Mouse (Mus musculus) WW6 (cell line): ENCODE results near the gene Strip2.

Source experiments
- DNase-seq: peaks from one replicate; pipeline ENCODE4 v3.0.0-alpha.2; 2013; ENCODE audit warnings: low read depth, low spot score

The Strip2 gene

DNA sequence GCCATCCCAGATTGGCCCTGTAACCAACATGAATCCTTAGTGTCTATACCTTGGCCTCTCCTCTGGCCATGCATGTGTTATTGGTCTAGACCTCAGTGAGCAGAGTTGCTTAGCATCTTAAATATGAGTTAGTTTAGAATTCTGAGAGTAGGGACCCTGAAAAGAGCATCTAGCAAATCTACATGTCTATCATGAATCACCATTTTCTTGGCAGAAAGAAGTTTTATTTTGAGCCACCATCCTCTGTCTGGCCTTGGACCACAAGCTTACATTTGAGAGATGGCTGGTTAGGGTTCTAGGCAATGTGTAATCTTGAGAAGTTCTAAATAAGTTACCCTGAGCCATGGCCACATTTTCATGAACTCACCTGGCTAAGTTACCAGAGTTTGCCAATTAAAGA is 13.3 kb downstream of the Strip2 start:
- no peak for DNase-seq

GRCm38 (mm10) chr6:29930665-29931064 is 13.9 kb downstream of the Strip2 start:
- DNase-seq = no peak

DNA sequence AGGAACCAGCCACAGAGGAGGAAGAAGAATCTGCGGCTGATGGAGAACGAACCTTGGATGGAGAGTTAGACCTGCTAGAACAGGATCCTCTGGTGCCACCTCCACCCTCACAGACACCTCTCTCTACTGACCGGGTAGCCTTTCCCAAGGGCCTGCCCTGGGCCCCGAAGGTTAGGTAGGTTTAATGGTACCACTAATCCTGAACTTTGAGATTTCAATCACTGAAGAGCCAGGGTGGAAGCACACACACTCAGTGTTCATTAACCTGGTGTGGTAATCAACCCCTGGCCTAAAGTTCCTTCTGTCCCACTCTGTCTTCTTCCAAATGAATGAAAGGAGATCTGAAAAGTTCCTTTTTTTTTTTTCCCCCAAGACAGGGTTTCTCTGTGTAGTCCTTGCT is 14.4 kb downstream of the Strip2 start:
- no peak for DNase-seq

DNA sequence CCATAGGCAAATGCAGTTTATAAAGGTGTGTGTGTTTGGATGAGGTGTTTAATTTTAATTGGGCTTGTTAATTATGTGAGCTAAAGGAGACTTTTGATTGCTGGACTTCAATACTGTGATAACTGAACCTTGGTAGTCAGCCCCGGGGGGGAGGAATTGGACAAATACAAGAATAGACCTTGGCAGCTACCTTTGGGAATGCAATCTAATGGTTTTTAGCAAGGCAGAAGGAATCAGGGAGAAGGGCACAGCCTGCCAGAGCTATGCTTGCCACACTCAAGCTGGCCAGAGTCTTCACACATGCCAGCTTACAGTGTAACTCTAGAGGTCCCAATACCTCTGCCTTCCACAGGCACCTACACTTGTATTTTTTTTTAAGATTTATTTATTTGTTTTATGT is 18.9 kb downstream of the Strip2 start:
- no peak for DNase-seq

- DNase-seq = no peak
Observed at GRCm38 (mm10) chr6:29940428-29940827, 23.6 kb downstream of the Strip2 start.

DNA sequence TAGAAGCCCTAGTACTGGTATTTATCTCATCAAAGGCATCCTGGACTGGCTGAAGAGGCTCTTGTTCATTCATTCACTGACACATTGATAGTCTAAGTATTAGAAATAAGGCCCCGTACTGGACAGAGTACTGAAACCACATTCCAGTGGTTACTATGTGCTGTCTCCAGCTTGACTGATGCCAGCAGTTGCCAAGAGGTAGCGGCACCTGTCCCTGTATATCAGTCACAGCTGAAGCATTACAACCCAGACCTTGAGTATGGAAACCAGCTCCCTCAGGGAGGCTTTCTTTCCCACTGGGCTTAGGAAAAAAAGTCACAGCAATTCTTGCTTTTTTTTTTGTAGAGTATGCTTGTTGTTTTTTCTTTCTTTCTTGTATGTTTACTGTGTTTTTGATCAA is 24.2 kb downstream of the Strip2 start:
- DNase-seq = no peak

GRCm38 (mm10) chr6:29944465-29944864 is 27.7 kb downstream of the Strip2 start:
- DNase-seq = no peak

- no peak for DNase-seq
Observed at GRCm38 (mm10) chr6:29946568-29946967, 29.8 kb downstream of the Strip2 start.

- no peak for DNase-seq
Observed at GRCm38 (mm10) chr6:29947823-29948222, 31.0 kb downstream of the Strip2 start.

DNA sequence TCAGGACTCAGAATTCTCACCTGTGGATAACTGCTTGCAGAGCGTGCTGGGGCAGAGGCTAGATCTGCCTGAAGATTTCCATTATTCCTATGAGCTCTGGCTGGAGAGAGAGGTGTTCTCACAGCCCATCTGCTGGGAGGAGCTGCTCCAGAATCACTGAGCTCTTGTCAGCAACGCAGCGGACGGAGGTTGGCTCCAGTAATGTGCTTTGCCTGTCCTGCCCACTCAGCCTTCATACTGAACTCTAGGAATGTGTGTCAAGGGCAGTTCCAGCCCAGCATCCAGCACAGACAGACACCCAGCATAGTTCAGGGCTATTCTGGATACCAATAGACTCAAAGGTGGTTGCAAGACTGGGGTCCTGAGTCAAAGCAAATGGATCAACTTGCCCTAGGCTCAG is 39.9 kb downstream of the Strip2 start:
- no peak for DNase-seq

DNA sequence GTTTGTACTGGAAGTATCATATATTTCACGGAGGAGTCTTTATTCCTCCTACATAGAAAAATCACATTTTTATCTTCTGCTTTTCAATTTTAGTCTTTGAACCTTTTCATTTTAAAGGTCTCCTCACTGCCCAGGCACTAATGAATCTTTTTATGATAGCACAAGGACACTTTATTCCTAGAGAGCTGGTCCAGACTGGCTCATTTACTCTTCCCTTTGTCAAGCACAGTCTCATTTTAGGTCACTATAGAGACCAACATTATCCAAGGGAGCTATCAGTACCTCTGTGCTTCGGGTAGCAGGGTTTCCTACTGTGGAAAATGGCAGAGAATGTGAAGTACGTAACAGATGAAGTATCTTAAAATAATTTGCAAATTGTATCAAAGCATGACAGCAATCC is 41.9 kb downstream of the Strip2 start:
- DNase-seq = no peak

DNA sequence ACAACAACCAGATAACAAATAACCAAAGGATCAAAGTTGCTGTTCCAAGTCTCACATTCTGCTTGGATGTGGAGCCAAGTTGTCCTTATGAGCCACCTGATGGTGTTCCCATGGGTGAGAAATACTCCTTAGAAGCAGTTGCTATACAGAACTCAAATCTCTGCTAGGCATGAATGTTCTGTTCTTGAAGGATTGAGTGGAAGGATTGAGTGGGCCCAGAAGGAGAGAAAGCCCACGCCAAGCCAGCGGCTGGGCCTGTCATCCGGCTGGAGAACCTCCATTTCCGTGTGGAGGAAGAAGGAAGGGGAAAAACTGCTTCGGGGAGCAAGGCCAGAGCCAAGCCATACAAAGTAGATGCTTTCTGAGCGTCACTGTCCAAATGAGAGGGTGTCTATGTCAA is 44.3 kb downstream of the Strip2 start:
- DNase-seq = no peak

DNA sequence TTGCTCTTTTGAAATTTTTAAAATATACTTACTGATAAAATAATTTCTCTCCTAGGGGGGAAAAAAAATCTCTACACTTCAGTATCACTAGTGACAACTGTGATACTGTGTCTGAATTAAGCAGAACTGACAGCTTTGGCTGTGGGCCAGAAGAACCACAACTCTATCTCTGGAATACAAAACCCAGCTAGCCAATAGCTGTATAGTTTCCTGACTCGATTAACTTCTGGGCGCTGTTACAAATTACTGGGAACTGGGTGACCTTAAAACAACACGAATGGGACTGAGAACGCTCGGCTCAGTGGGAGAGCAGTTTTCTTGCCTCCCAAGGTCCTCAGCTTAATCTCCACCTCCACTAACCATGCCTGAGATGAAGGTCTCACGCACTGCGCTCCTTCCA is 51.1 kb downstream of the Strip2 start:
- DNase-seq = no peak

GRCm38 (mm10) chr6:29973341-29973740 is 56.5 kb downstream of the Strip2 start:
- DNase-seq = no peak

DNA sequence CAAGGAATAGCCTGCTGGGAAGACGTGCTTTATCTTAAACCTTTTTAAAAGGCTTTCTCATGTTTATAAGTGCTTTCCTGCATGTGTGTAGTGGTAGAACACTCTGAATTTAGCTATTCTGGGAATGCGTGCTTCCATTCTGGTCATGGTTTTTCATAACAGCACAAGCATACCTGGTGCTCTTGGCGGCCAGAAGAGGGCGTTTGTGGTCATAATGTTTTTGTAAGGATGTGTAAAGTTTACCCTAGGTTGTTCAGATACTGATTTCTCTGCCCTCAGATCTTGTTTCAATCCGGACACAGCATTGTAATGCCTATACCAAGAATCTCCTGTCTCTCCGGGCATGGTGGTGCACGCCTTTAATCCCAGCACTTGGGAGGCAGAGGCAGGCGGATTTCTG is 58.0 kb downstream of the Strip2 start:
- DNase-seq = no peak

DNA sequence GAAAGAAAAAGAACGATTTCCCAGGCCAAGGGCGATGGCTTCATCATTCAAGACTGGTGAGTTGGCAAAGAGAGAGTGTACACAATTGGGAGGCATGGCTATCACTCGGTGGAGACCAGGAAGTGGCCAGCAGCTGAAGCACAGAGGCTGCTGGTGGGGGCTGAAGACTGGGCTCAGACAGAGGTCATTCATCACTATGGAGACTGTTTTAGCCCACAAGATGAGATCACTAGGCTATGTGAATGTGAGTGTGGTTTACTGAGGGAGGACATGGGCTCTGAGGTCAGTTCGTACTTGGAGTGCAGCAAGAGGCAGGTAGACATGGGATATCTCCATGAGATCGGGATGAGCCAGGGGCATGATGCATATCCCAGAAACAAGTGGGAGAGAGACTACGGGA is 63.6 kb downstream of the Strip2 start:
- no peak for DNase-seq

GRCm38 (mm10) chr6:29981797-29982196 is 65.0 kb downstream of the Strip2 start:
- DNase-seq = no peak

- peak; percentile 88 for DNase-seq
Observed at GRCm38 (mm10) chr6:29985058-29985498, 68.3 kb downstream of the Strip2 start.

DNA sequence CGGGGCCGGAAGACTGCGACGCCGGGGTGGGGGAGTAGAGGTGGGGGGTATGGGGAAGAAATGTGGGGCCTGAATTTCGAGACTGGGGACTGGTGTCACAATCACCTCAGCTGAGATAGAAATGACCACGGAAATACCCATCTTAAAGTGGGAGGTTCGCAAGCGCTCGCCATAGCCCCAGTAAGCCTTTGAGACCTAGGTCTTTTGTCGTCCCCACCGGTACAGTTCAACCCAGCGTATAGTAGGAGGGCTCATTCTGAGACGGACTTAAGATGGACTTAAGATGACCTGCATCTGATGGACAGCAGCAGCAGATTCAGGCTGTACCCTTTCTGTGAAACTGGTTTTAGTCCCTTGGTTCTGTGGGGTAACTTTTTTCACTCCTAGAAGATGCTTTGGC is 68.7 kb downstream of the Strip2 start:
- no peak for DNase-seq

GRCm38 (mm10) chr6:29985986-29986385 is 69.2 kb downstream of the Strip2 start:
- no peak for DNase-seq

- no peak for DNase-seq
Observed at GRCm38 (mm10) chr6:29987246-29987645, 70.4 kb downstream of the Strip2 start.

GRCm38 (mm10) chr6:29998140-29998539 is 81.3 kb downstream of the Strip2 start:
- no peak for DNase-seq

GRCm38 (mm10) chr6:29998771-29999170 is 82.0 kb downstream of the Strip2 start:
- no peak for DNase-seq

DNA sequence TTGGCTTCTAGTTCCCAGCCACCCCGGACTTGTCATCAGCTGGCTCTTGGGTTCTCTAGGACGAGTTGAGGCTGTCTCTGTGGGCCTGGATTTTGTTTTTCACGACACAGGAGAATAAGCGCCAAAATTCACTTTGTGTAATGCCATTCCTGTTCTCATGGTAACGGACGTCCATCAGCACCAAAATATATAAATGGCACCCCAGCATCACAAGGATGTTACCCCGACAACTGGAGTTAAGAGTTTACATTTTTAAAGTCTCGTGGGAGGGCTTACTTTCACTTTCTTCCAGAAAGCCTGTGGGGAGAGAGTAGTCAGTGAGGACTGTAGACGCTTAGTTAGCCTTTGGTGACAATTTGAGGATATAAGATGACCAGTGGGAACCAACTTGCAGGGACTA is 85.8 kb downstream of the Strip2 start:
- no peak for DNase-seq

- no peak for DNase-seq
Observed at GRCm38 (mm10) chr6:30005851-30006250, 89.0 kb downstream of the Strip2 start.
